Mouse (Mus musculus) cerebellum, adult 8-10 months (tissue): Measurements from ENCODE around the gene Disc1.

Experiments
- DNase-seq: peaks from one replicate; pipeline ENCODE4 v3.0.0; 2022

The Disc1 gene

DNA sequence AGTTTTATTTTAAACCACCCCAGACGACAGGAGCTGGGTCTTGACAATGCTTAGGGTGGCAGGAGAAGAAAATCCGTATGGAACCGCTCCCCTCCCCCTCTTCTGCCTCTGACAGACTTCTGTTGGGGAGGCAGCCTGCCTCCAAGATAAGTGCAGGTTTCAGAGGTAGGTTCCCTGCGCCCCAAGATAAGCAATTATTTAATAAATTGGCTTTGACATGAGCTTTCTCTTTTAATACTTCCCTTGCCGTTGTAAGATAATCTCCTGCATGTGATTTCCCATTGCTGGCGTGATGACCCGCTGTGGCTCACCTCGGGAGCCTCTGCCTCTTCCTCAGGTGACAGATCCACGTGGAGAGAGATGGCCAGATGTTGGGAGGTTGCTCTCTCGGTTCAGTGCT lies 133.0 kb downstream of the Disc1 start:
- no peak for DNase-seq

DNA sequence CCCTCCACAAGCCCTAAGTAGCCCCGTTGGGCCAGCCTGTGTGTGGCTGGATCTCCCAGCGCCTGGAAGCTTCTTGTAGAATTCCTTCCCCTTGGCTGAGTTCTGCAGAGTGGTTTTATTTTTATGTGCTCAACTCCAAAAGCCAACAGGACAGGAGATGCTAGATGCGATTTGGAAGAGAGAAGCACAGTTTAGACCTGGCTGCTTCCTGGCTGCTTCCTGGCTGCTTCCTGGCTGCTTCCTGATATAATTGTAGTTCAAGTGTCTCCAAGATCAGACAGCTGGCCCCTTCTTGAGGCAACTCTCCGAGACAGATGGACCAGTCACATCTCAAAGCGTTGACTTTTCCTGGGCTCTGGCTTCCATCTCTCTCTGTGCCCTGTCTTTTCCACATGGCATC lies 139.7 kb downstream of the Disc1 start:
- no peak for DNase-seq

DNA sequence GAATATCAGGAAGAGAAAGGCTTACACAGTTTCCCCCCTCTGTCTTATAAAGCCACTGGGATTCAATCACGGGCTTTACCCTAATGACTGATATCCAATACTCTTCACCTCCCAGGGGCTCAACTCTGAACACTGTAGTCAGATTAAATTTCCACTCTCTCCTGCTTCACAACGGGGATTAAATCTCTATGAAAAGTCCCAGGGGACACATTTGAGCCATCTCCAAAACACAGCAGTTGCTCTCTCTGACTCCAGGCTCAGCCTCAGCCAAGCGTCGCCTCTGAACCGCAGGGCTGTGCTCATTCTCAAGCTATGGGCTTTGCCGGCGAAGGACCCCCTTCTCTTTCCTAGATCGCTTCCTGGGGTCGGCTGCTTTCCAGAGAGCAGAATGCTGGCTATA lies 141.1 kb downstream of the Disc1 start:
- DNase-seq: no peak

DNA sequence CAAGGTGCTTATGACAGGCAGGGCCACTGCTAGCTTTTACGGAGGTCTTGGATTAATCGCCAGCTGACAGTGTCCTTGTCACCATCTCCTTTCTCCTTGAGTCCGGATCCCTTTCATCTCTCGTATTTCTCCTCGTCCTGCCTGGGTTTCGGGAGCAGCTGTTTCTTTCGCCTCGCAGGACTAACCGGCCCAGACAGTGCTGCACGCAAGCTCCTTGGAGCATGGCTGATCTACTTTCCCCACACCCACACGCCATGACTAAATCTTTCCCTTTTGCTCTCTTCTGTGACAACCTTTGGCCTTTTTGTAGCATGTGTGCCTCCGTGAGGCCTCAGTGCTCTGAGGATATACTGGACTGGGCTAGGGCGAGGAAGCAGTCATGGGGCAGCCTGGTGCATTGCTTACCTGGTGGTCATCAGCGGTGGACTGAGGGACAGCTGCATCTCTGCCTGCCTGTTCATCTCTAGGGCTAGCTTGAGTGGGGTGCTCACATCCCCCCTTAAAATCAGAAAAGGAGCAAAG lies 142.6 kb downstream of the Disc1 start:
- no peak for DNase-seq

DNA sequence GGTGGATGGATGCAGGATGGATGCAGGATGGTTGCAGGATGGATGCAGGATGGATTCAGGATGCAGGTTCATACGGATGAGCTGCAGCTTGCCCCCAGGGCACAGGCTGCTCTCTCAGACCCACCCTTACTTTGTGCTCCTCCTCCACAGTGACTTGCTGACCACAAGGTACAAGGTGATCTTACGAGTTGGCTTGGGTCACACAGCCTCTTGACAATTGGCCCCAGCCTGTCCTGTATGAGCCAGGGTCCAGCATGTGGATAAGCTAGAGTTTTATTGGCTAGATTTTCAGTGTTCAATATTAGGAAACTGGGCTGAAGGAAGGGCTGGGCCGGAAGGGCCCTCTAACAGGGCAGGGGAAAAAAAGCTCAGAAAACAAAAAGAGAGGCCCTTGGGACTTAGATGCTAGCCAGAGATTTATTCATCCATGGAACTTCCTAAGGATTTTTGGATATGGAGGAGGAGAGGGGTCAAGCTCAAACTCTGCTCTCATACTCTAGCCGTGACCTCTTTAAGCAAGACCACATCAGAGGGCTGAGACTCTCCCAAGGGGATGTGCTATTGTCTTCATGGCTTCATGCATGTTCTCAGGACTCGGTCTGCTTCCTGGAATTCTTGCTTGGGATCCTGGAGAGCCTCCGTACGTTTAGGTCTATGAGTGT lies 143.5 kb downstream of the Disc1 start:
- DNase-seq: no peak

DNA sequence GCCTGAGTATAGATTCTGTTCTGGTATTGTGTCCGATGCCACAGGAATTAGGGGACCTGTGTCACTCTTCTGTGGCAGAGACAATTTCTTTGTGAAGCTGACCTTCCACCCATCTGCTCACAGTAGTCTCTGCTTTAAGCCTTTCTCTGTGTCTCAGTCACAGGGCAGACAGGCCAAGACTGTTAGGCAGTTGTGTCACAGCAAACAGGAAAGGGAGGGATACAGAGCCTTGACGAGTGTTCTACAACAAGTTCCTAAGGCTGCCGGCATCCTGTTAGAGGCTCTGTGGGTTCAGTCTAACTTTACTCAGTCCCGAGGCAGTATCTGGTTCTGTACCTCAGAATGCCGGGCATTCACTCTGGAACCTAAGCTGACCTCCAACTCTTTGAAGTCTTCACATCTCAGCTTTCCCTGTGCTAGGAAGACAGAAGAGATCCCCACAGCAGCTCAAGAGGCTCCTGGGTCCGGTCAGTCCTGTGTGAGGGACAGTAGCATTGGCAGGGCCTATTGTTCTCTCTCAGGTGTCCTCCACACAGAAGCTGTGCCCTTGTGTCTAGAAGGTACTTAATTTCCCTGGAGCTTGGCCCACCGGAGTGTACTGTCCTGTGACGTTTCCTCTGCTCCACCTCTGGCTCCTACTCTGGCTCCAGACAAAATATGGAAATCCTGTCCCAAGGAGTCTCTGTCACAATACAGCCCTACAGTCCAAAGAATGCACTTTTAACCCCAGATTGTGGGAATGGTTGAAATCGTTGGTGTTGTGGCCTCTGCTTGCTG lies 144.6 kb downstream of the Disc1 start:
- no peak for DNase-seq

DNA sequence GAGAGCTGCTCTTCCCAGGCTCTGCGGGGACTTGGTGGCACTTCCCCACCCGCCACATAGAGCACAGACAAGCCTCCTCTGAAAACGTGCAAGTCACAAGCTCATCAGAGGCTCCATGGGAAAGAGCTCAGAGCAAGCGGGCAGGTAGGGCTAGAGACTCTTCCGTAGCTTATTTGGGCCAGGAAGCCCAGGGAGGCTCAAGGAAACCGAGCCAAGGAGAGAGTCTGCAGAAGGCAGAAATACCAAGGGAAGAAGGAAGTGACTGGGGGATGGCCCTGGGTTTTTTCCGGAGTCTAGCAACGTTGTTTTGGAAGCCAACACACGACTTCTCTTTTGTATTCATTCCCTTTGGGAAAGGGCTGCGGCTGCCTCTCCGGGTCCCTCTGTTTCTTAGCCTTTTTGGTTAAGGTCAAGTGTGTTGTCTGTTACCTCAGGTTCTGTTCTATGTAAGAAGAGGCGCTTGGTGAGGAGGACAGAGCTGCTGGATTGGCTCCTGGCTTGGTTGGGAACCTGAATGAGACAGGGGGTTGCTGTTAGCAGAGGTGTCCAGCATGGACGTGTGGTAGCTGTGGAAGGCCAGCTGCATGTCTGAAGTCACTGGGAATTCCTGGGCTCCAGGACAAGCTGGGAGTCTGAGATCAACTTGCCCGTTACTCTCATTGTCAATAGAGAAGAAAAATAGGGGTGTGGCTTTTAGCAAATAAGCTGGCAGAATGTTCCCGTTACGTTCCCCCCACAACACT lies 145.4 kb downstream of the Disc1 start:
- no peak for DNase-seq

DNA sequence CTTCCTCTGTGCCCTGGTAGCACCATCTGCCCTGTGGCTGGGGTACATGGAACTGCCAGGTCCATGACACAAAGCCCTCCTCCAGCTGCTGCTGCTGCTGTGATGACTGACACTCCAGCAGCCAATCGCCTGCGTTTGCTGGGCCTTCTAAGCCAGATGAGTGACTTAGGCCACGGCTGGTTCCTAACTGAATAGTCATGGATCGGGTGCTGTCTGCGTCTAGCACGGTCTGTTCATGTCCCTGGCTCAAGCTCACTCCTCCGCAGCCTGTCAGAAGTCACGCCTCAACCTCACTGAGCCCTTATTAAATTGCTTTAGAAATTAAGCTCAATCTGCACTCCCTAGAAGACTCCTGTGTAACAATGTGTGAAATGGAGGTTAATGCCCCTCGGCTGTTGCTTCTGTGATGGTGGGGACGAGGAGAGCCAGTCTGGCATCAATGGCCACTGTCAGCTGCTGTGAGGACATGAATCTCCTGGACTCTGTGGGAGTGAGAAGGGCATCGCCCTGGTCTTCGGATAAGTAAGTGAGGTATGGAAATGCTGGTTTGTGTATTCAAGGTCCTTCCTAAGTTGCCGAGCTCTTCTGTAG lies 146.4 kb downstream of the Disc1 start:
- no peak for DNase-seq

DNA sequence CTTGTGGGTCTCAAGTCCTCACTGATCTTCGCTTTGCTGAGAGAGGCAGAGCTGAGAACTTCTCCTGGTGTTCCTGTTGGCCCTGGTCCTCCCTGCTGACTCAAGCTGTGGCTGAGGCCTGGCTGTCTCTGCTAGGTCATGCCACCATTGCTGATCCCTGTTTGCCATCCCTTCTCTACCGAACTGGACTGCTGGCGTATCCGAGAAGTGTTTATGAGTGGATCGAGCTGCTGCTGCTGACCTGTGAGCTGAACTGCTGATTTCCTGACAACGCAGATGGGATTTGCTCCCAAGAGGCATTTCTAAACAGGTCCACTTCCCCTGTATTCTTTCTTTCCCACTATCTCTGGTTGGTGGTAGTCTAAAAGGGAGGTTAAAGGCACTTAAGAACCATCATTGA lies 147.7 kb downstream of the Disc1 start:
- DNase-seq: no peak

DNA sequence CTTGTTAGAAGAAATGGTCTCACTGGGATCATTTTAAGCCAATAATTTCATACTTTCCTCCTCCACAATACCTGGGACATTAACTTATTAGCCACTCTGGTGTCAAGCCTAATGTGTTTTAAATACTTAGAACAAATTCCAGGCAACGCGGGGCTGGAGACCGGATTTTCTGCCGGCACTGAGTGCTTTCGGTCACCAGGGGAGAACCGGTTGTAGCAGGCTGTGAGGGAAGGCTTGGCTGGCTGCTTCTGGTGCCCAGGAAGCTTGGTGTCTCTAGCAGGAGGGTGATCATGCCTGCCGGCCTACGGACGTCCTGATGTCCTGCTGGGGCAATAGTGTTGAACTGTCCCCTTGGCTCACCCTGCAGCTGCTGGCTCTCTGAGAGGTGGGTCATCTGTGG lies 149.0 kb downstream of the Disc1 start:
- no peak for DNase-seq

DNA sequence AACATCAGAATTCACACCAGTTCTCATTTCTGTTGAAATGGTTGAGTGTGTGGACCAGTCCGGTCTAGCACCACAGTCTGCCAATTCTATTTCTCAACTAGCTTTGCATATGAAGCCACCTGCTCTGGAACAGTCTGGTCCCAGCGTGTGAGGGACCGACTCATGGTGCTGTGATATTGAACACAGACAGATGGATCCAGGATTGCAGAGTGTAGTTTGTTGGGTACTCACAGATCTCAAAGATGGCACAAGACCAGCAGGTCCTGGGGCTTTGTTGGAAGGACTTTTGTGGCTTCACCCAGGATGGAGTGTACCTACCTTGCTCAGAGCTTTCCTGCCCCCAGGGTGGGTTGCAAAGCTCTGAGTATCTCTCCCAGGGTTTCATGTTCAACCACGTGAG lies 151.6 kb downstream of the Disc1 start:
- peak; percentile 17 for DNase-seq

DNA sequence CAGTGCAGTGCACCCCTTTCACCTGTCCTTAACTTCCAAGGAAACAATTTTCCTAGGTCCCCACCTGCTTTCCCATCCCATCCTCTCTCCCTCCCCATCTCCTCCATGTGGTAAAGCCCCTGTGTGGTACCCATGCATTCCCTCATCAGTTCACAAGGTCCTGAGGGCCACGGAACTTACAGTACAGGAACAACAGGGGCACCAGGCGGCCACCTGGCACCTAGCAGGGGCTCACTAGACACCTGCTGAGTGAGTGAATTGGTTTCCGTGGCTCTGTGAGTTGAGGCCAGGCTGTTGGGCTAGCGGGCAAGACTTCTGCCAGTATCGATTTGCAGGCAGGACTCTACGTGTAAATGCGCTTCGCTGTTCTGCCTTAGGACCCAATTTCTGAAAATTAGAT lies 152.4 kb downstream of the Disc1 start:
- DNase-seq: peak; percentile 16

DNA sequence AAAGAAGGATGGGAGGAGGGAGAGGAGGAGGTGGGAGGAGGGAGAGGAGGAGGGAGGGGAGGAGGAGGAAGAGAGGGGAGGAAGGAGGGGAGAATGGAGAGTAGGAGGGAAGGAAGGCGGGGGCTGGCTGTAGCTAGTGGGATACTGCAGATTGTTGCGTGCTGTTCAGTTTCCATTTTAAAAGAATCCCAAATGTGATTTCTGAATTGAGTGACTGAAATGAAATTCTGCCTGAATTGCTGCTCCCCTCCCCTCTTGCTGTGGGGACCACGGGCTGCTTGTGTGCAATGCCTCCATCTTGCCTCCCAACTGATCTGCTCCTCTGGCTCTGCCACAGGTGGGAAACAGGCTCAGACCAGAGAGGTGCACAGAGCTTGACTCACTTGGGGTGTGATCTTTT lies 153.0 kb downstream of the Disc1 start:
- no peak for DNase-seq

DNA sequence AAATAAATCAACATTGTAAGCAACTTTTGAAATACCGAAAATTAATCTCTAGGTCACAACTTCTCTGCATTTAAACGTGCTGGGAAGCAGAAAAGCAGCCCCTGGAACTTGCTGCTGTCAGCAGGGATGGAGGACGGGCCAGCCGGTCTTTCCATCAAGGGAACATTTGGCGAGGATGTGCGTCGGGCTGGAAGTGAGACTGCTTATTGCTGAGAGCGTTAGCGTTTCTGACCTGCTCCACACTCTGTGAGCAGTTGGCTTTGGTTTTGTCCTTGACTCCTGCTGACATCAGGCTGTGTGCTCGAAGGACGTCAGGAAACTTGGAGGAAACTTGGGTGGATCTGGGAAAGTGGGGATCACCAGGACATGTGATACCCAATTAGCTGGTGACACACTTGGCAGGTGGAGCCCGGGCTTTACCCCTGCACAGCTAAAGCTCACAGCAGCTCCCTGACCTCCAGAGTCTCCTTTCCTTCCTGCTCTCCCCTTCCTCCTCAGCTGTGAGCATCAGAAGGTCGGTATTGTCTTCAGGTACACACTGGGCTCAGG lies 158.7 kb downstream of the Disc1 start:
- DNase-seq: no peak

DNA sequence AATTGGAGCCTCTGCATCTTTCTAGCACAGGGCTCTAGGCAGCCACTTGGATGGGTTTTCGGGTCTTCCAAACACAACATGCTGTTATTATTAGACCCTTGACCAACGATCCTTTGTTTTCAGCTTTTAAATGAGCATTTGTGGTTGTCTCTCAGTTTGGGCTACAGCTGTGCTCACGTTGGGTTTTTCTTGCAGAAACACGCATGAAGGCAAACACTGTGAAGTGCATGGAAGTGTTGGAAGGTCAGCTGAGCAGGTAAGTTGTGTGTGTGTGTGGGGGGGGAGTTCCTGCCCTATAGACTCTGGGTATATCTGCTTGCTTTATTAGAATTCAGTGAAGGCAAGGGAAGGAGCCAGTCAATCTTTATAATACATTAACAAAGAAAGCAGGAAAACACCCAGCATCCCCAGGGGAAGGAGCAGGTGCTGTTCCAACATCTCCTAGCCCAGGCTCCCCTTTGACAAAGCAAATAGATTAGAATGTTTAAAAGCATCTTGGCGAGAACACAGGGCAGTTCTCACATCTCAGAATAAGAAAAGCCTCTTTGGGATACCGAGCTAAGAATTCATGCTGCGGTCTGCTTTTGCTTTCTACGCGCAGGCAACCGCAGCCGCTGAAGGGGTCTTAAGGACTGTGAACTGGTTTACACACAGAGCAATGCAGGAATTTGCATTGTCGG lies 164.0 kb downstream of the Disc1 start:
- DNase-seq: no peak

DNA sequence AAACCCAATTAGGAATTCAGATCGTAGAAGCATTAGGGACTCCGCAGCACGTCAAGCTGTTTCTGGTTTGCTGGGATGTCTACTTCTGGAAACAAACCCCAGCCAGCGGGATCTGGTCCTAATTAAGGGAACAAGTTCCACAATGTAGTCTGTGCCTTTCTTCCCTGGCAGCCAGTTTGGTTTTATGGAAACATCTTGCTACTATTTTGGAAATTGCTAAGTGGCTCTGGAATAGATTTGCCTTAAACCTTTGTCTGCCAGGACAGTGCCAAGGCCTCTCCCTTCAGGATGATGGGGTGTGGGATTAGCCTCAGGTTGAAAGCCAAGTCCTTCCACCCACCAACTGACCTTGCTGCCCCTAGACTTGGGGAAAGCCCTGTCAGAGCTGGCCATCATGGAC lies 164.7 kb downstream of the Disc1 start:
- no peak for DNase-seq

DNA sequence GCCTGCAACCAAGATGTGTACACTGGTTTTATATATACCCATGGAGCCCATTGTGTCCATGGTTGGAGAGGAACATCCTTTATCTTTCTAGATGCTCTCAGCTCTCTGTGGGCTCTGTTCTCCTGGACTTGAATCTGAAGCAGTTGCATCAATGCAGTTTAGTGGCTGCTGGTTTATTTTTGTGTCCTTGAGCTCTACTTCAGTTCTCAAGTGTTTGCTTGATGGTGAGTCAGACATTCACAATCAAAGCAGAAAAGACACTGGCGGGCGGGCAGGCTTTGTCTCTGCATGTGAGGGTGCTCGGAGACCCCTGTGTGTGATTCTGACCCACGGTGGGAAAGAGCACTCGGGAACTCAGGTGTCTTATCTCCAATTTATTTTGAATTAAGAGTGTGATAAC lies 166.6 kb downstream of the Disc1 start:
- DNase-seq: no peak

DNA sequence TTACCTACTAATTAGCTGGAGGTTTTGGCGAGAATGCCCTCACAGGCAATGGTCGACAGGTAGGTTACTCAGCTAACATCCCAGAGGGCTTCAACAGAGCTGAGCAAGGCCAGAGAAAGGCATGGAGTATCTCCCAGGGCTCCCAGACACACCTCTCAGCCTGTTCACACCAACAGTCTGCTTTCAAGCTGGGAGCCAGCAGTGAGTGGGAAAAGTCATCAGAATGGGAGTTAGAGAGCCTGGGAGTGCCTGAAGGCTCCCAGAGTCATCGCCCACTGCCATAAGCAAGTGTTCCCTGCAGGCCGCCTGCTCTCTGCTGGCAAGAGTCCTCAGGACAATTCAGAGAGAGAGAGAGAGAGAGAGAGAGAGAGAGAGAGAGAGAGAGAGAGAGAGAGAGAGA lies 167.1 kb downstream of the Disc1 start:
- DNase-seq: no peak

DNA sequence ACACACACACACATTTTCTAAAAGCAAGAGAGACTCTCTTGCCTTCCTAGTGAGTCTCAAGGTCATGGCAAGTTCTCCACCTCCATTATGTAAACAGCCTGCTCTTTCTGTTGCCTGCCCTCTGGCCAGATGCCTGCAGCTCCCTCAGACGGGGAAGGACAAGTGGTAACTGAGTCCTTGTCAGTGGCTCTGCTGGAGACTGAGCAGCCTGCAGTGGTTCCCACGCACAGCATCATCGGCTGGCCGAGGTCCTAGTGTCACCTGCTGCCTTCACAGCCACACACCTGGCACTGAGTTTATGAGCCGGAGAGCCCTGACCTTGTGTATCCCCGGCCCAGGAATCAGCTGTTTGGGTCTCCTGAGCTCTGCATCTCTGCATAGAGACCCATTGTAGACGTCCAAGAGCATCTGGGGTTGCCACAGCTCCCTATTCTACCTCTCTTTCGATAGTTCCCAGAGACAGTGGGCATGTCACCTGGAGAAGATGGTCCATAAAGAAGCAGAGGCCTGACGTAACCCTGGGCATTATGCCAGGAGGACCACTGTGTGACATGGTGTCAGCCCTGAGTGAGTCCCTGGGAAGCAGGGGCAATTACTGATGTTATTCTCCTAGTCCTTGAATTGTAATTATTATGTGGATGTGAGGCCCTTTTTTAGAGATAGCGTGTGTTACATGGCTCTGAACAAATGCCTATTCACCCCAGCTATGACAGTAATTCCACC lies 169.2 kb downstream of the Disc1 start:
- no peak for DNase-seq

DNA sequence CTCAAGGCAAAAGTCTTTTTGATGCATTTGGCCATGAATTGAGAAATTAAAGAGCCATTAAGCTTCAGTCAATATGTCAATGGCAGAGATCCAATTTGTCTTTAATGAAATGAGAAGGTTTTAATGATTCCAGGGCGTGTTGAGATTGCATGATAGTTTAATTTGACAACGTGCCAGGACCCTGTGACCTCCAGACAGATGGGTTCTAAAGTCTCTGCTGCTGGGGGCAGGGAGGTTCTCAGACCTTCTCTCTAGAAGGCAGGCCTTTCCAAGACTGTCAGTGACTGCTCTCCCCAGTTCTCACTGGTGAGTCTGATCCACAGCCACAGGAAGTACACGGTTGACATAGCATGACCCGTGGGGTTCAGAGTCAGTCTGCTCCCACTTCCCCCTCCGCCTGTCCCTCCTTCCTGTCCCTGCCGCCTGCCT lies 170.3 kb downstream of the Disc1 start:
- DNase-seq: no peak

DNA sequence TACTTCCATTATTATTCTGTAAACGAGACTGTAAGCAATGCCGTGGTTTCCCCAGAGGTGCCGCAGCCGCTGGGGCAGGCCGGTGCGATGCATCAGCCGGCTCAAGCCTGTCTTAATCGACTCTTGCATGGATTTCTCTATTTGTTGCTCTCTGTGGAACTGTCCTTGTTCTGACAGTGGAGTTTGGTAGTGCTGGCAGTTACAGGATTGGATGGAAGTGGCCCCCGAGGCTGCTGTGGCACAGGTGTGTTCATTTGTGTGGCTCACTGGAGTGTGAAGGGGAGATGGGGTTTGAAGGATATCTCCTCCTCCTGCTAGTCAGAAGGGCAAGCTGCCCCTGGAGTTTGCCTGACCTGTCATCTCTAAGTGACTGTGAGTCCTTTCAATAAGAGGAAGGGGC lies 171.3 kb downstream of the Disc1 start:
- no peak for DNase-seq
